Mouse (Mus musculus) embryonic facial prominence, embryonic 15.5 days (tissue): ENCODE data around the gene Tbc1d8. TPM values are rescaled to one million over a fixed set of nuclear protein-coding genes. Genes with fewer than 3 reads are reported as not detected.

Experiments
- ATAC-seq: fragments of 200-750 bp; cut with Nextera tagmentation; 2 replicates; pipeline ENCODE4 v1.8.0; 2017; ENCODE audit warnings: low read depth, moderate TSS enrichment; ENCODE audit not compliant: insufficient number of reproducible peaks, low FRiP score, low TSS enrichment
- H3K27ac ChIP-seq: fragments of 300-500 bp; sonication (generic); replicated peaks from 2 replicates; pipeline ENCODE4 v1.5.1; 2015; ENCODE audit warnings: mild to moderate bottlenecking, inconsistent platforms
- H3K27me3 ChIP-seq: fragments of 300-500 bp; sonication (generic); 2 replicates; pipeline ENCODE4 v1.6.1; 2015; ENCODE audit warnings: inconsistent platforms
- H3K36me3 ChIP-seq: fragments of 300-500 bp; sonication (generic); 2 replicates; pipeline ENCODE4 v1.6.1; 2015; ENCODE audit warnings: mild to moderate bottlenecking, inconsistent platforms
- H3K4me1 ChIP-seq: fragments of 300-500 bp; sonication (generic); 2 replicates; pipeline ENCODE4 v1.6.1; 2015; ENCODE audit warnings: inconsistent platforms
- H3K4me2 ChIP-seq: fragments of 300-500 bp; sonication (generic); replicated peaks from 2 replicates; pipeline ENCODE4 v1.6.1; 2015; ENCODE audit warnings: mild to moderate bottlenecking, inconsistent platforms
- H3K4me3 ChIP-seq: fragments of 300-500 bp; sonication (generic); replicated peaks from 2 replicates; pipeline ENCODE4 v1.5.1; 2015; ENCODE audit warnings: mild to moderate bottlenecking, inconsistent platforms
- H3K9ac ChIP-seq: fragments of 300-500 bp; sonication (generic); 2 replicates; pipeline ENCODE4 v1.6.1; 2015; ENCODE audit warnings: inconsistent platforms
- H3K9me3 ChIP-seq: fragments of 300-500 bp; sonication (generic); replicated peaks from 2 replicates; pipeline ENCODE4 v1.6.1; 2016; ENCODE audit warnings: inconsistent platforms
- WGBS: fragments of 180-500 bp; shearing (Covaris S2); methylation state at CpG from one replicate; pipeline ENCODE4 v1.1.7; 2015; 5-methylcytosine and 5-hydroxymethylcytosine counted together
- polyA plus RNA-seq: library from polyadenylated mRNA; unstranded; fragments of >200 nt; fragmentation: Nextera tagmentation; extraction: Ambion mirVana; gene quantifications from 2 replicates; pipeline ENCODE4 v1.2.1, GENCODE M21; 2015

Tbc1d8 gene
- polyA plus RNA-seq, 1 experiment from 2014 or later = 12.7 TPM

DNA sequence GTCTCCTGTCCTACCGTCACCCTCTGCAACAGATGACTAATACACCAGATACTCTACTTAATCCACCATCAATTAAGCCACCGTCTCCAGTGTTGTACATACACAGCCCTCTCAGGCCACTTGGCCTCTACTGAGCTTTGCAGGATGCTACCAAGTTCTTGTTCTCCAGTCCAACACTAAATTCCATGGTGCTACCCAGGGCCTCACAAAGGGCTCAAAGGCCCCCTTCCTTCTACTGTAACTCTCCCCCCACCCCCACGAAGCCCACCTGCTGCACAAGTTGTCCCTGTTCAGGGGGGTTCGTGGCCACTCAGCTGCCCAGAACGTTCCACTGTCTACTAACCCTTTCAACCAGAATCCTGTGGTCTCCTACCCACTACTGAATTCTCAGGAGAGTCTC lies 1.5 kb downstream of the Tbc1d8 start:
- H3K27ac ChIP-seq = no peak overlapping the region
- whole genome bisulfite sequencing = 69% methylated on average over 5 of the region's 5 CpGs
- H3K27me3 ChIP-seq = no peaks in the 10 kb centered on the region; the same call in 1 of the 2 replicates
- no peaks in the 10 kb centered on the region for H3K9me3 ChIP-seq
- peak overlapping the region; percentile 79 for H3K4me3 ChIP-seq
- H3K36me3 ChIP-seq = no peaks in the 10 kb centered on the region
- H3K4me2 ChIP-seq = peak overlapping the region; percentile 98
- H3K9ac ChIP-seq = no peak overlapping the region
- no peak for ATAC-seq
- H3K4me1 ChIP-seq = peaks cover 21% of the 10 kb centered on the region

DNA sequence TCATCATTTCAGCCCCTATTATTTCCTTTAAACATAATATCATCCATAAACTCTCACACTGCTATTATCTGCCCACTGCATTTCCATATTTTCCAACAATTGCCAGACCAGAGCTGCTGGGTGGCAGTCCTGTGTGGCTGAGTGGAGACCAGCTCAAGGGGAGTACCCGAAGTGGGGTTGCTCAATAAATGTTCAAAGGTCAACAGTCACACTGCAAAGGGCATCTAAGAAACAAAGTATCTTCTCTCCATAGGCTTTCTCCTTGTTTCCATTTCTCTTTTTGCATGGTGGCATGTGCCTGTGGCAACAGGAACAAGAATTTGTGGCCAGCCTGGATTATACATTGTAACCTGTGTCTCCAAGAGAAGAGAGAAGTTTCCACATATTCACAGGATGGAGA lies 2.2 kb downstream of the Tbc1d8 start:
- H3K9ac ChIP-seq = no peak overlapping the region
- H3K27me3 ChIP-seq = no peaks in the 10 kb centered on the region; the same call in 1 of the 2 replicates
- no peak overlapping the region for H3K27ac ChIP-seq
- no peaks in the 10 kb centered on the region for H3K36me3 ChIP-seq
- ATAC-seq = no peak
- H3K4me2 ChIP-seq = no peak overlapping the region
- WGBS = 74% methylated on average over 1 of the region's 1 CpGs
- H3K4me1 ChIP-seq = peaks cover 21% of the 10 kb centered on the region
- H3K9me3 ChIP-seq = no peaks in the 10 kb centered on the region
- no peak overlapping the region for H3K4me3 ChIP-seq

DNA sequence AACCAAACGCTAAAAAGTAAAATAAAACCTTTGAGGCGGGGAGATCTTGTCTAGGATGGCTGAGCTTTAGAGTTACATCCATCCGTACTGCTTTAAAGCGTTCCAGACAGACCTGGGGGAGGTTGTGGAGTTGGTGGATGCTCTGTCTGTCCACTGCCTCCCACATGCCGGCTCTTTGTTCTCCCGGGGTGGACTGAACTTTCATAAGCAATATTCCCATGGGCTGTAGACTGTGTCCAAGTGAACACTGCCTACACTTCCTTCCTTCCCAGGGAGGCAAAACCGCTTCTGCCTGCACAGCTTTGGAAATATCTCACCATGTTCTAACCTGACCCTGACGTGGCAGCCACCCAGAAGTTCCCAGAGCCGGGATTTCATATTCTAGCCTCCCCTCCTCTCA lies 4.0 kb downstream of the Tbc1d8 start:
- Histone ChIP-seq H3K9me3 (no peaks in the 10 kb centered on the region), H3K4me3 (no peak overlapping the region), H3K9ac (no peak overlapping the region), H3K27ac (no peak overlapping the region), H3K4me2 (no peak overlapping the region), H3K4me1 (peaks cover 18% of the 10 kb centered on the region), H3K36me3 (no peaks in the 10 kb centered on the region), H3K27me3 (no peaks in the 10 kb centered on the region; the same call in 1 of the 2 replicates)
- ATAC-seq = no peak
- WGBS = 76% methylated on average over 9 of the region's 9 CpGs

DNA sequence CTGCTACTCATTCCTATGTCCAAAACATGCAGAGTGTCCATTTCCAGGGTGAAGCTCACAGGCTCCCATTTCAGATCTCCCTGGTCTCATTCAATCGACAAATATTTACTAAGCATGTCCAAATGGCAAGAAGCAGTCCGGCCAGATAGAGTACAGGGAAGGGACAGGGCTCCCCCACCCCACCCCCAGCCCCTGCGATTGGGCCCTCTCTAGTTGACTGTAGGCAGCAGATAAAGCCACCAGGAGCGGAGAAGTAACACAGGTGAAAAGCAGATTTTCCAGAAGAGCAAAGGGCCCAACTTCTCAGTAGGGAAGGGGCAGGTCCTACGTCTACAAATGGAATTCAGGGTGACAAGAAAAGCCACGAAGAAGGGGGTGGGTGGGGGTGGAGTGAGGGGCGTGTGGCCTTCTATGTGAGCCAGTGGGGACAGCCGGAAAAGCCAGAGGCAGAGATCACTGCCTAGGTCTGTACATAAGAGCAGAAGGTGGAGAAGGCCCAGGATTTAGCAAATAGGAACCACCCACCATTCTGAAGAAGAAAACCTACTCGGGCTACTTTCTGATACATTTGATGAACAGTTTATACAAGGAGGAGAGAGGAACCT lies 7.2 kb downstream of the Tbc1d8 start:
- Histone ChIP-seq H3K4me3 (no peak overlapping the region), H3K27ac (no peak overlapping the region), H3K9ac (no peak overlapping the region), H3K4me2 (no peak overlapping the region), H3K27me3 (no peaks in the 10 kb centered on the region), H3K4me1 (no peaks in the 10 kb centered on the region), H3K9me3 (no peaks in the 10 kb centered on the region), H3K36me3 (no peaks in the 10 kb centered on the region)
- no peak for ATAC-seq
- WGBS = 66% methylated on average over 9 of the region's 9 CpGs

DNA sequence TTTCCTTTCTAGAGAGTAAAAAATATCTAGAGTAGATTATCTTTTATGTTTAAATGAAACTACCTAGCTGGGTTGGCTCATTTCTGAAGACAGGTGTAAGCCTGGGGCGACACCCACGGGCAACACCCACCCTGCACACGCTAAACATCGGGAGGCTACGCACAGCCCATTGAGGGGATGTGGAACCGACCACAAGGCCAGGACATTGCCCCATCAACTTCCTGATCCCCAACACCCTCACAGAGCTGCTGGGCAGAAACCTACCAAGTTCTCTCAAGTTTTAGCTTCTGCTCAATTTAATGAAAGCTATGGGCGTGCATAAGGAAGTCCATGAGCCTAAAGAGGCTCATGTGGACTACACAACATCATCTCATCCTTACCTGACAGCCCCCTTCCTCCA lies 9.6 kb downstream of the Tbc1d8 start:
- Histone ChIP-seq H3K4me3 (no peak overlapping the region), H3K4me2 (no peak overlapping the region), H3K27ac (no peak overlapping the region), H3K9me3 (no peaks in the 10 kb centered on the region), H3K9ac (no peak overlapping the region), H3K4me1 (peaks cover 5% of the 10 kb centered on the region; the same call in 1 of the 2 replicates), H3K36me3 (no peaks in the 10 kb centered on the region), H3K27me3 (no peaks in the 10 kb centered on the region)
- WGBS = 80% methylated on average over 7 of the region's 7 CpGs
- ATAC-seq = no peak

DNA sequence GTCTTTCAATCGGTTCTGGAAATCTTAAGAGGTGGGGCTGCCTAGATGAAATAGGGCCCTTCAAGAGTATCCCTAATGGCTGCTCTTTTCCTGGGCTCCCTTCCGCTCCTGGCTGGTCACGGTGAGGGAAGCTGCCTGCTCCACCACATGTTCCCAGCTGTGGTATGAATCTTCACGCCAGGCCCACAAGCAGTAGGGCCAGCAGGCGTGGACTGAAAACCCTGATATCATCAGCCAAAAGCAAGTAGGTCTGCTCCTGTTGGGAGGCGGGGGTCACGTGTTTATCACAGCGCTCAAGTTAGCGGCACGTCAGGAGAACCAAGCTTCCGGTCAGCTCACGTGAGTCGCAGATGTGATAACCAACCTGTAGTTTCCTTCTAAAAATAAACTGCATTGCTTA lies 12.0 kb downstream of the Tbc1d8 start:
- Histone ChIP-seq H3K27me3 (no peaks in the 10 kb centered on the region), H3K9me3 (no peaks in the 10 kb centered on the region), H3K27ac (no peak overlapping the region), H3K9ac (no peak overlapping the region), H3K4me1 (peaks cover 5% of the 10 kb centered on the region; the same call in 1 of the 2 replicates), H3K4me2 (no peak overlapping the region), H3K36me3 (no peaks in the 10 kb centered on the region), H3K4me3 (no peak overlapping the region)
- ATAC-seq = no peak
- 88% methylated on average over 13 of the region's 13 CpGs for WGBS

DNA sequence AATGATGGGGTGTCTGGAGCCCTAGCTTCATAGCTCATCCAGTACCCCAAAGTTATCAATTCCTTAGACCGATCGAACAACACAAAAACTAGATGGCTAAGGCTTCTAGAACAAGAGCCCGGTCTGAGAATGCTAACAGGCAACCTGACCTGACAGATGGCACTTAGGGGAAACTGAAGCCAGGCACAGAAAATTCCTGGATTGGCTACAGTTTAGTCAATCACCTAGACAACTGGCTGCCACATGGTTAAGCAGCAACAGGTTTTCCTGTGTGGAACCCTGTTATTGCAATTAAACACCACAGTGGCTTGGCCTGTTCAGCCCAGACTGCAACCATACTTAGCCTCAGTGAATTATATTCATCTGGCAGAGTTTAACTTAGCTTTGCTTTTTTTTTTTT lies 13.8 kb downstream of the Tbc1d8 start:
- Histone ChIP-seq H3K4me2 (no peak overlapping the region), H3K27ac (no peak overlapping the region), H3K4me3 (no peak overlapping the region), H3K36me3 (no peaks in the 10 kb centered on the region), H3K9me3 (no peaks in the 10 kb centered on the region), H3K9ac (no peak overlapping the region), H3K4me1 (peaks cover 5% of the 10 kb centered on the region; the same call in 1 of the 2 replicates), H3K27me3 (no peaks in the 10 kb centered on the region)
- WGBS = 84% methylated on average over 3 of the region's 3 CpGs
- no peak for ATAC-seq

DNA sequence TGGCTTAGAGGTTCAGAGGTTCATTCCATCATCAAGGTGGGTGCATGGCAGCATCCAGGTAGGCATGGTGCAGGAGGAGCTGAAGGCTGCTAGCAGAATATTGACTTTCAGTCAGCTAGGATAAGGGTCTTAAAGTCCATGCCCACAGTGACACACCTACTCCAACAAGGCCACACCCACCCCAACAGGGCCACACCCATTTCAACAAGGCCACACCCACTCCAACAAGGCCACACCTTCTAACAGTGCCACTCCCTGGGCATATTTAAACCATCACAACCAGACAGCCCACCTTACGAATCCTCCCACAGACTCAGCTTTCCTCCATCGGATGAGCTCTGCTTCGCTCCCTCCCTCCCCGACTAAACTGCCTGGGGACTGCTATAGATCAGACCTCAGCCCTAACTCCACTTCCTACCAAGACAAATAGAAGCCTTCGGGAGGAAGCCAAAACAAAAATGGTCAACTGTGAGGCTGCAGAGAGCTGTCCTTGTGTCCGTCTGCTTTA lies 15.6 kb downstream of the Tbc1d8 start:
- Histone ChIP-seq H3K27ac (no peak overlapping the region), H3K4me3 (no peak overlapping the region), H3K36me3 (no peaks in the 10 kb centered on the region), H3K9me3 (no peaks in the 10 kb centered on the region), H3K27me3 (no peaks in the 10 kb centered on the region), H3K4me2 (no peak overlapping the region), H3K4me1 (peaks cover 5% of the 10 kb centered on the region; the same call in 1 of the 2 replicates), H3K9ac (no peak overlapping the region)
- ATAC-seq = no peak
- 87% methylated on average over 6 of the region's 6 CpGs for WGBS

DNA sequence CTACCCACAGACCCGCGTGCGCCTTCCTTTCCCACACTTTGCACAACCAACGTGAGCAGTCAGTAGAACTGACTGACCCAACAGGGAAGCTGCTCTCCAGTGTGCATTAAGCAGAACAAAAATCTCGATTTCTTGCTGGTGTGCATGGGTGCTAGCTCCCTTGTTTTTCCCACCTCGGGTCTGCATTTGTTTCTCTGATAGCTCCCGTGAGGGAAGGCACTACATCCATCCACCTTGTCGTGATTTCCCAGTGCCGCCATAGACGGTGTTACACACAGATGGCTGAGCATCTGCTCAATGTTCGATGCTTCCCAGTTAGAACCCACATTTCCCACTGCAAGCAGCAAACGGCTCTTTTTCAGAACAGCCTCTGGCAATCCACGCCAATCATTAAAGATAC lies 16.5 kb downstream of the Tbc1d8 start:
- Histone ChIP-seq H3K27ac (no peak overlapping the region), H3K4me2 (no peak overlapping the region), H3K4me1 (peaks cover 5% of the 10 kb centered on the region; the same call in 1 of the 2 replicates), H3K9ac (no peak overlapping the region), H3K9me3 (no peaks in the 10 kb centered on the region), H3K36me3 (no peaks in the 10 kb centered on the region), H3K27me3 (no peaks in the 10 kb centered on the region), H3K4me3 (no peak overlapping the region)
- no peak for ATAC-seq
- 80% methylated on average over 13 of the region's 13 CpGs for WGBS

DNA sequence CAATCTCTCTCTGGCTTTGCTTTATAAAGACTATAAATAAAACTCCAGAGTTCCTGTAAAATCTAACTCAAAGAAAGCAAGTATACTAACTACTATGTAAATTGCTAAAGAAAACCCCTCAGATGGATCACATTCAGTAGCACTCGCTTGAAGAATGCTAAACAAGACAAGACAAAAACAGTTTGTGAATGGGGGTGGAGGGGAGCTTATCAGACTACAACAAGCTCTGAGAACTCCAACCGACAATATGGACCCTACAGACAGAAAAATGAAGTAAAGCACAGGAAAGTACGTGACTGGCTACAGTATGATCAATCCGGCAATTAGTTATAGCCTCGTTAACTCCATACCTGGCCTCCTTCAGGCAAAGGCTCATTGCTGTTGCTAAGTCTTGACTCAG lies 18.1 kb downstream of the Tbc1d8 start:
- H3K27ac ChIP-seq = no peak overlapping the region
- H3K9ac ChIP-seq = no peak overlapping the region
- no peak for ATAC-seq
- H3K36me3 ChIP-seq = no peaks in the 10 kb centered on the region
- WGBS = 77% methylated on average over 5 of the region's 5 CpGs
- H3K27me3 ChIP-seq = no peaks in the 10 kb centered on the region
- no peaks in the 10 kb centered on the region for H3K9me3 ChIP-seq
- no peak overlapping the region for H3K4me2 ChIP-seq
- no peak overlapping the region for H3K4me3 ChIP-seq
- peaks cover 12% of the 10 kb centered on the region for H3K4me1 ChIP-seq

DNA sequence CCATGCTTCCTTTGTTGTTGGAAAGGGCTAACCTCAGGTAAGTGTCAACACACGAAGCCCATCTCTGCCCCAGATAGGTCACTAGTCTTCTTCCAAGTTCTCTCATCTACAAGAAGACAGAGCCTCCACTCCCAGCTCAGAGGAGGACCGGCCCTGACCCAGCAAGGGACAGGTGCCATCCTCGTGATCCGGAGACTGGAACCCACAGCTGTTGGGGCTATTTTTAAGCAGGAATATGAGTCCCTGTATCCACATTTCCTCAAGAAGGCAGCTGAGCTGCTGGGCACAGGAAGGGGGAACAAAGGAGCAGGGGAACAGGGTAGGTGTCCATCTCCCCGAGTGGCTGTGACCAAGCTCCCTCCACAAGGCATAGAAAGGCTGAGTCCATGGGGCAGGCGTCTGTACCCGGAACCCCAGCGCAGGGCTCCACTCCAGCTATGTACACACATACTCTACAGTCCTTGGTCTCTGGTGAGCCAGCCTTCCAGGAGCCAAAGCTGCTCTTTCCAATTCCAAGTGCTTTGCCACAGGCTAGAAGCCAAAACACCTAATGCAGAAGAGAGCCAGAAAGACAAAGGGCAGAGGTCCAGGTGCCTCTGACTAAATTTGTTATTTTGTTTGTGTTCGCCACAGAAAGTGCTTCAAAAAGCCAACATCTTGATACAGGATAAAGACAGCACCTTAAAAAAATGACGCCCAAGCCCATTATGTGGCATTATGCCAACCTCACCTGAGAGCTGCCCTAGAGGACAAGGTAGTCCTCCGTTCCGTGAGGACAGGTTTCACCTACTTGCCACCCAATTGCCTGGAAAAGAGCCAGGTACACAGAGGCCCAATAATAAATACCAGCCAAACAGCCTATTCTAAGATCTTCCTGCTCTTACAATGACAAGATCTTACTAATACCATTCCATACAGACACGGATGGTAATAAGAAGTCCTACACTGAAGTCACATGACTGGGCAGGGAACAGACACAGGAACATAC lies 20.4 kb downstream of the Tbc1d8 start:
- Histone ChIP-seq H3K4me1 (peaks cover 16% of the 10 kb centered on the region), H3K36me3 (no peaks in the 10 kb centered on the region), H3K27ac (peak overlapping the region; percentile 30; the same call in 1 of the 2 replicates), H3K4me3 (no peak overlapping the region), H3K9me3 (no peaks in the 10 kb centered on the region), H3K27me3 (no peaks in the 10 kb centered on the region), H3K4me2 (no peak overlapping the region), H3K9ac (no peak overlapping the region)
- 75% methylated on average over 13 of the region's 13 CpGs for WGBS
- 0 out of 2 replicates have a peak, but pooled peaks have one; percentile 24 for ATAC-seq
